Mouse (Mus musculus) kidney, embryonic 14.5 days (tissue): Measurements from ENCODE around the gene Angptl8. TPM values are rescaled to one million over a fixed set of nuclear protein-coding genes. Genes with fewer than 3 reads are reported as not detected.

Experiments
- microRNA-seq: library from miRNA; unstranded; fragments of <30 nt; microRNA quantifications from one replicate; pipeline ENCODE4, GENCODE M21; 2016
- polyA plus RNA-seq: library from polyadenylated mRNA; unstranded; fragments of >200 nt; fragmentation: Nextera tagmentation; extraction: Ambion mirVana; gene quantifications from 2 replicates; pipeline ENCODE4 v1.2.1, GENCODE M21; 2014

The Angptl8 gene
- polyA plus RNA-seq, 1 experiment from 2014 or later, result 3.4 TPM

Small RNA genes within 50 kb of the gene (microRNA-seq; reads per million reads assigned to microRNA genes)
- 8.4 reads per million, percentile 26 among the genes with 10 or more reads in this experiment for gene Mir7083

Other genes with a start within 250 kb of the Angptl8 start
- 27.0 and 41.3 TPM in 2 replicates for gene Timm29, start 242.8 kb upstream of the Angptl8 start, polyA plus RNA-seq
- gene Yipf2, start 242.7 kb upstream of the Angptl8 start, polyA plus RNA-seq, result 23.4 and 24.0 TPM in 2 replicates
- 105 and 125 TPM in 2 replicates for gene Smarca4, start 219.3 kb upstream of the Angptl8 start, polyA plus RNA-seq
- gene Ldlr, start 112.0 kb upstream of the Angptl8 start, polyA plus RNA-seq, result 13.2 and 15.8 TPM in 2 replicates
- 139 and 150 TPM in 2 replicates for gene Spc24, start 75.2 kb upstream of the Angptl8 start, polyA plus RNA-seq
- gene Kank2, start 36.8 kb upstream of the Angptl8 start, polyA plus RNA-seq, result 9.4 and 14.3 TPM in 2 replicates
- 31.9 and 39.7 TPM in 2 replicates for gene Dock6, start 17.1 kb downstream of the Angptl8 start, polyA plus RNA-seq
- gene Rab3d, start 82.7 kb downstream of the Angptl8 start, polyA plus RNA-seq, result 4.6 and 8.3 TPM in 2 replicates
- gene Ccdc159, start 92.0 kb downstream of the Angptl8 start, polyA plus RNA-seq, result 3.4 and 4.0 TPM in 2 replicates
- gene Tmem205, start 92.0 kb downstream of the Angptl8 start, polyA plus RNA-seq, result 54.0 and 67.5 TPM in 2 replicates
- 7.0 and 9.2 TPM in 2 replicates for gene Plppr2, start 101.5 kb downstream of the Angptl8 start, polyA plus RNA-seq
- gene Swsap1, start 120.2 kb downstream of the Angptl8 start, polyA plus RNA-seq, result 11.4 and 12.8 TPM in 2 replicates
- gene Epor, start 128.0 kb downstream of the Angptl8 start, polyA plus RNA-seq, result 10.5 and 11.4 TPM in 2 replicates
- gene Rgl3, start 153.9 kb downstream of the Angptl8 start, polyA plus RNA-seq, result 13.7 and 20.8 TPM in 2 replicates
- gene Ccdc151, start 167.1 kb downstream of the Angptl8 start, polyA plus RNA-seq, result 1.8 and 2.3 TPM in 2 replicates
- 104 and 118 TPM in 2 replicates for gene Prkcsh, start 167.3 kb downstream of the Angptl8 start, polyA plus RNA-seq
- 0.12 and 0.20 TPM in 2 replicates for gene Elavl3, start 216.5 kb downstream of the Angptl8 start, polyA plus RNA-seq
- gene Gm49318, start 235.7 kb downstream of the Angptl8 start, polyA plus RNA-seq, result not detected in 2 replicates
- 9.9 and 11.0 TPM in 2 replicates for gene Zfp653, start 235.9 kb downstream of the Angptl8 start, polyA plus RNA-seq
- 29.9 and 41.5 TPM in 2 replicates for gene Ecsit, start 249.9 kb downstream of the Angptl8 start, polyA plus RNA-seq